Mouse (Mus musculus) neural tube, embryonic 11.5 days (tissue): ENCODE results near the gene Isca2. TPM values are rescaled to one million over a fixed set of nuclear protein-coding genes. Genes with fewer than 3 reads are reported as not detected.
A peak's percentile ranks its signal among the peaks of the same experiment; 100 is the strongest.

Source experiments
- ATAC-seq: fragments of 200-750 bp; cut with Nextera tagmentation; 2 replicates; pipeline ENCODE4 v1.8.0; 2017; ENCODE audit warnings: moderate number of reproducible peaks, mild to moderate bottlenecking, moderate TSS enrichment, moderate library complexity; ENCODE audit not compliant: insufficient read depth, low FRiP score, low TSS enrichment
- DNase-seq: peaks from one replicate; pipeline ENCODE4 v3.0.0-alpha.2; 2015; ENCODE audit warnings: low spot score
- H3K27ac ChIP-seq: fragments of 300-500 bp; sonication (generic); 2 replicates; pipeline ENCODE4 v1.5.1; 2014; ENCODE audit warnings: low read depth, mild to moderate bottlenecking, low read length
- H3K27me3 ChIP-seq: fragments of 300-500 bp; sonication (generic); 2 replicates; pipeline ENCODE4 v1.6.1; 2014; ENCODE audit warnings: mild to moderate bottlenecking, low read length, mixed read lengths; ENCODE audit not compliant: control insufficient read depth, insufficient read depth
- H3K36me3 ChIP-seq: fragments of 300-500 bp; sonication (generic); 2 replicates; pipeline ENCODE4 v1.6.1; 2014; ENCODE audit warnings: mild to moderate bottlenecking, low read length, moderate library complexity, mixed read lengths; ENCODE audit not compliant: control insufficient read depth, insufficient read depth
- H3K4me1 ChIP-seq: fragments of 300-500 bp; sonication (generic); 2 replicates; pipeline ENCODE4 v1.6.1; 2014; ENCODE audit warnings: low read length, mixed read lengths; ENCODE audit not compliant: control insufficient read depth, insufficient read depth
- H3K4me2 ChIP-seq: fragments of 300-500 bp; sonication (generic); 2 replicates; pipeline ENCODE4 v1.6.1; 2014; ENCODE audit warnings: low read depth, mild to moderate bottlenecking, moderate library complexity
- H3K4me3 ChIP-seq: fragments of 300-500 bp; sonication (generic); 2 replicates; pipeline ENCODE4 v1.5.1; 2014; ENCODE audit warnings: low read depth, low read length
- H3K9ac ChIP-seq: fragments of 300-500 bp; sonication (generic); 2 replicates; pipeline ENCODE4 v1.6.1; 2014; ENCODE audit warnings: mild to moderate bottlenecking, low read length
- H3K9me3 ChIP-seq: fragments of 300-500 bp; sonication (generic); 2 replicates; pipeline ENCODE4 v1.6.1; 2016; ENCODE audit warnings: low read length; ENCODE audit not compliant: control insufficient read depth
- WGBS: fragments of 180-500 bp; shearing (Covaris S2); extraction: QIAGEN DNeasy Blood & Tissue Kit; methylation state at CpG from one replicate; pipeline ENCODE4 v1.1.7; 2014; 5-methylcytosine and 5-hydroxymethylcytosine counted together
- polyA plus RNA-seq: library from polyadenylated mRNA; unstranded; fragments of >200 nt; fragmentation: Nextera tagmentation; extraction: Ambion mirVana; gene quantifications from 2 replicates; pipeline ENCODE4 v1.2.1, GENCODE M21; 2014

Isca2 gene
- 146 and 156 TPM in 2 replicates for polyA plus RNA-seq

DNA sequence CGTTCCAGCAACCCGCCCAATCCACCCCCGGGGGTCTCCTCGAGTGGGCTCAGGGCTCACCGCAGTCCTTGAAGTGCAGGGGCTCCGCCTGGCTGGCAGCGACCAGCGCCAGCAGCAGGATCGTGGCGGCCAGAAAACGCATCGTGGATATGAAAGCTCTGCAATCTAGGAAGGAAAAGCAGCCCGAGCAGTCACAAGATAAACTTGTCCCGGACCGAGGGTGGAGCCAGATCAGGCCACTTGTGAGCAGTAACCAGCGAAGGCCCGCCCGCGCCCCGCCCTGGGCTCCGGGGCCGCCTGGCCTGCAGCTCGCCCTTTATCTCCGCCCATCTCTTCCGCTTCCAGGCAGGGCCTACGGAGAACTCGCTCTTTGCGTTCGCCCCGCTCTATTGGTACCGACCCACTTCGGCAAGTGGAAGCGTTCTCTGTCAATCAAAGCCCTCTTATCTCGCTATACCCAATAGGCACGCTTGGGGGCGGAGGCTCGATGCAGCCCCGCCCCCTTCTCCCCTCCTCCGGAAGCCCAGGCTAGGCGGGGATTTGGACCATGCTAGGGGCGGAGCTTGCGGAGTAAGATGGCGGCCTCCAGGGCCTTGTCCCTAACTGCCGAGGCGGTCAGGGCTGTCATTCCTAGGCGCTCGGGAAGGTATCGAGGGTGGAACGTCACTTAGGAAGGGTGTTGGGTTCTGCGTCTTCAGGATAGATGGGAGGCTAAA, at the start of gene Isca2, which contains the start of gene Npc2:
Isca2 (plus strand) TSS at position 526 of the 716 bp plus-strand sequence.
Npc2 (minus strand) TSS at position 427 of the 716 bp plus-strand sequence.
- ATAC-seq = peak; percentile 98
- H3K27me3 ChIP-seq = no peaks in the 10 kb centered on the region
- H3K4me2 ChIP-seq = peak within 1 kb of the TSS; percentile 79
- H3K36me3 ChIP-seq = peaks cover 3% of the 10 kb centered on the region
- H3K27ac ChIP-seq = peak within 1 kb of the TSS; percentile 84
- H3K9me3 ChIP-seq = no peaks in the 10 kb centered on the region
- under 1% methylated on average over 46 of the region's 50 CpGs for WGBS
- peak within 1 kb of the TSS; percentile 85 for H3K9ac ChIP-seq
- H3K4me3 ChIP-seq = peak within 1 kb of the TSS; percentile 78
- peaks cover 17% of the 10 kb centered on the region for H3K4me1 ChIP-seq
- peak; percentile 99 for DNase-seq

DNA sequence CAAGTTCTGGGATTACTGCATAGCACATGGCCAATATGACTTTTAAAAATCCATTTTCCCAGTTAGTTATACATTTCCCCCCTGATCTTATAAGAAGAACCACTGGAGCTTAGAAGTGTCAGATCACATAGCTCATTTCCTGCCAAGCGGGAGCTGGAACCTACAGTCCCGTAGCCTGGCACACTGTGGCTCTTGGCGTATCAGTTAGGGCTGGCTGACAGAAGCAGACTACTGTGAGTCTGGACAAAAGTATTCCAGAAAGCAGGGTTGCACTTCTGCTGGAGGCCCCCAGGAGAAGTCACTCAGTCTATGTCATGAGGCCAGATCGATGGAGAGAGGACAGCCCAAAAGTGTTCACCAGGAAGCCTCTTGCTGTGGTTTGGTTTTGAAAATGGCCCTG, 46.7 kb upstream of the Isca2 start:
- 96% methylated on average over 4 of the region's 4 CpGs for WGBS
- H3K9ac ChIP-seq = no peak overlapping the region
- DNase-seq (no peak), ATAC-seq (no peak)
- H3K9me3 ChIP-seq = no peaks in the 10 kb centered on the region
- H3K4me1 ChIP-seq = no peaks in the 10 kb centered on the region
- no peak overlapping the region for H3K4me2 ChIP-seq
- H3K27ac ChIP-seq = no peak overlapping the region
- no peaks in the 10 kb centered on the region for H3K36me3 ChIP-seq
- no peaks in the 10 kb centered on the region for H3K27me3 ChIP-seq
- H3K4me3 ChIP-seq = no peak overlapping the region

DNA sequence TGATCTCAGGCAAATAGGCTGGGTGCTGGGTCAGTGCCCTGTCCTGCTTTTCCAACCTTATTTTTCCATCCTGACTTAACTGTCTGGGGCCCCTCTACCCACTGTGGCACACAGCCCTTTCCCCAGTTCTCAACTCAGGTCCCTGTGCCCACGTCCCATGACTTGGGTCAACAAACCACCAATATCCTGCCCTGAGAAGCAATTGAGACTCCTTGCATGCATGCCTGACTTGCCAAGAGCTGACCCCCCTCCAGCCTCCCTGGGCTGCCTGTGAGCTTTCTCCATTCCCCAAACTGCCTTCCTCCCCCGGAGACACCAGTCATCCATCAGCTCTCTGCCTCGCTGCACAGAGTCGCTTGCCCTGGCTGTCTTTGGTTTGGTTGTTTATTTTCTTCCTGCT, 46.1 kb upstream of the Isca2 start:
- H3K9me3 ChIP-seq = no peaks in the 10 kb centered on the region
- no peaks in the 10 kb centered on the region for H3K4me1 ChIP-seq
- H3K4me2 ChIP-seq = no peak overlapping the region
- no peaks in the 10 kb centered on the region for H3K27me3 ChIP-seq
- H3K9ac ChIP-seq = no peak overlapping the region
- H3K36me3 ChIP-seq = no peaks in the 10 kb centered on the region
- WGBS = 53% methylated on average over 4 of the region's 4 CpGs
- H3K4me3 ChIP-seq = no peak overlapping the region
- no peak for DNase-seq
- H3K27ac ChIP-seq = no peak overlapping the region
- ATAC-seq = no peak

DNA sequence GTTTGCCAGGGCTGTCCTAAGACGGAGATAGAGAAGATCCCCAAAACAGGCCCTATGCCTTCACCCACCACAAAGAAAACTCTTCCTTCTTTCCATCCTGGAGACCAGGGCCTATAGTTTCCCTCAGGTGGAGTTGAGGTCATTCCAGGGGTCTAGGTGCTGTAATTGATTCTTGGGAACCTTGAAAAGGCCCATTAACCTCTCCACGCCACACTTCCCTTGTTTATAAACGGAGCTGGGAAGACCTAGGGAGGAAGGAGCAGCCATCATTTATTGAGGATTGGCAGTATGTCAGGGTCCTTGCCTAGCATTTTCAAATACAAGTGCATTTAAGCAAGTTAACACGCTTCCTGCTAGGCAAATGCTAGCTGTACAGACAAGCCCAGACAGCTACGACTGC, 45.6 kb upstream of the Isca2 start:
- ATAC-seq (no peak), DNase-seq (no peak)
- Histone ChIP-seq H3K36me3 (no peaks in the 10 kb centered on the region), H3K9me3 (no peaks in the 10 kb centered on the region), H3K4me1 (no peaks in the 10 kb centered on the region), H3K27me3 (no peaks in the 10 kb centered on the region), H3K27ac (no peak overlapping the region), H3K9ac (no peak overlapping the region), H3K4me3 (no peak overlapping the region), H3K4me2 (no peak overlapping the region)
- WGBS = 75% methylated on average over 5 of the region's 5 CpGs

DNA sequence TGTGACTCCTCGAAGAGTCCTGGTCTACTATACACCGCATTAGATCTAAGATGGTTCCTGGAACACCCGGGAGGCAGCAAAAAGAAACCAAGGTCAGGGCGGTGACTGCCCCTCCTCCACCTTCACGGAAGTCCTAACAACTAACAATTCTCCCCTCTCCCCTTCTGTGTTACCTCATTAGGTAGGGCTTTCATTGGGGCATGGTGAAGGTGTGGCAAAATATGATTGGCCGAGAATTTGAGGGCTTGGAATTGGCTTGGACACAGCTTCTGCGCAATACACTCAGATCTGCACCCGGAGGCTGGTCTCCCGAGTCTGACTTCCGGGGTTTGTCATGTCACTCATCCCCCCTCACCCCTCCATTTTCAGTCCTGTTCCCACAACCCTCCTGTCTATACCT, 44.6 kb upstream of the Isca2 start:
- H3K4me1 ChIP-seq = no peaks in the 10 kb centered on the region
- H3K4me3 ChIP-seq = no peak overlapping the region
- H3K9me3 ChIP-seq = no peaks in the 10 kb centered on the region
- no peaks in the 10 kb centered on the region for H3K36me3 ChIP-seq
- DNase-seq = no peak
- H3K9ac ChIP-seq = no peak overlapping the region
- WGBS = 97% methylated on average over 10 of the region's 10 CpGs
- H3K27ac ChIP-seq = no peak overlapping the region
- H3K27me3 ChIP-seq = no peaks in the 10 kb centered on the region
- no peak for ATAC-seq
- no peak overlapping the region for H3K4me2 ChIP-seq

DNA sequence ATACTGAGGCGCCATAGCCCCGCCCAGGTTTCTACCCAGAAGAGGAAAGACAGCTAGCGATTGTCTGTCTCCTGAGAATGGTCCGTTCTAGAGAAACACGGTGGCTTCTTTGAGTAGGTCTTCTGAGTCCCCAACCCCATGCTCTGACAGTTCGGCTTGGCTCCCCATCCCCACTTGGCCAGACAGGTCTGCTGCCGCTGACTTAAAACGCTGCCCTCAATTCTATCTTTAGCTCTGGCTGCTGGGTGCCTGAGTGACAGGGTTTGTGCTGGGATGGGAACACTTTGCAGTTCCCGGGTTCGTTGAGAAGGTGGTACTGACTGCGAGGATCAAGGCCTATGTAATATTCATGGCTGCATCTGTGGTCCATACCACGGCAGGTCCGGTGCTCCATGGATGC, 39.7 kb upstream of the Isca2 start:
- ATAC-seq = no peak
- 72% methylated on average over 13 of the region's 13 CpGs for WGBS
- no peak overlapping the region for H3K4me3 ChIP-seq
- no peaks in the 10 kb centered on the region for H3K4me1 ChIP-seq
- H3K4me2 ChIP-seq = no peak overlapping the region
- no peaks in the 10 kb centered on the region for H3K27me3 ChIP-seq
- DNase-seq = no peak
- no peak overlapping the region for H3K27ac ChIP-seq
- H3K9me3 ChIP-seq = no peaks in the 10 kb centered on the region
- no peaks in the 10 kb centered on the region for H3K36me3 ChIP-seq
- no peak overlapping the region for H3K9ac ChIP-seq

DNA sequence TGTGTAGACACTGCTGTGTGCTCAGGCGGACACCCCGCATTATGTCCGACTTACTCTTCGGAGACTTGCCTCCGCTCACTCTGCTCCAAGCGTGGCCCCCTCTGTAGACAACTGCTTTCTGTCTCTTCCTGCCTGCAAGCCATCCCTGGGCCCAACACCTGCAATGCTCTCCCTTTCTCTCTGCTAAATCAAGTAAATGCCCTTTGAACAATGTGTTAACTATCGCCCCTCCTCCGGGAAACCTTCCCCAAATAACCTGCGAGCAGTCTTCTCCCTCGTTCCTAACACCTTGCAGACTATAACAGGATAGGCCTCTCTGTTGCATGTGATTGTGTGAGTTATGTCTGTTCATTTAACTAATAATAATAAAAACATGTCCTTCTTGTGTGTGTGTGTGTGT, 29.6 kb upstream of the Isca2 start:
- Histone ChIP-seq H3K4me1 (no peaks in the 10 kb centered on the region), H3K27ac (no peak overlapping the region), H3K9ac (no peak overlapping the region), H3K27me3 (no peaks in the 10 kb centered on the region), H3K4me2 (no peak overlapping the region), H3K9me3 (no peaks in the 10 kb centered on the region), H3K4me3 (no peak overlapping the region), H3K36me3 (no peaks in the 10 kb centered on the region)
- ATAC-seq = no peak
- WGBS = 81% methylated on average over 10 of the region's 10 CpGs
- no peak for DNase-seq

DNA sequence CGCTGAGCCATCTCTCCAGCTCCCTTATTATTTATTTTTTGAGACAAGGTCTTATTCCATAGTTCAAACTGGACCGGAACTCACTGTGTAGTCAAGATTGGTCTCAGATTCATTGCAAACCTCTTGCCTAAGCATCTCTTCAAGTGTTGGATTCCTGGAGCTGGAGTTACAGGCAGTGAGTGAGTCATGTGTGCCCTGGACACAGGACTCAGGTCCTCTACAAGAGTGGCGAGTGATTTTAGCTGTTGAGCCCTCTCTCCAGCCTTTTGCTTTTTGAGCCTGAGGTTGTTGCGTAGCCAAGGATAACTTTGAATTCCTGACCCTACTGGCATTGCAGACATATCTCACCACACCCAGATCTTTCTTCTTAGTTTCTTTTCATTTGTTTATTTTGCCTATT, 27.4 kb upstream of the Isca2 start:
- no peak for ATAC-seq
- H3K36me3 ChIP-seq = no peaks in the 10 kb centered on the region
- H3K9me3 ChIP-seq = no peaks in the 10 kb centered on the region
- WGBS = 76% methylated on average over 4 of the region's 4 CpGs
- no peak overlapping the region for H3K4me3 ChIP-seq
- H3K4me2 ChIP-seq = no peak overlapping the region
- H3K9ac ChIP-seq = no peak overlapping the region
- no peak for DNase-seq
- no peaks in the 10 kb centered on the region for H3K4me1 ChIP-seq
- no peak overlapping the region for H3K27ac ChIP-seq
- H3K27me3 ChIP-seq = no peaks in the 10 kb centered on the region

DNA sequence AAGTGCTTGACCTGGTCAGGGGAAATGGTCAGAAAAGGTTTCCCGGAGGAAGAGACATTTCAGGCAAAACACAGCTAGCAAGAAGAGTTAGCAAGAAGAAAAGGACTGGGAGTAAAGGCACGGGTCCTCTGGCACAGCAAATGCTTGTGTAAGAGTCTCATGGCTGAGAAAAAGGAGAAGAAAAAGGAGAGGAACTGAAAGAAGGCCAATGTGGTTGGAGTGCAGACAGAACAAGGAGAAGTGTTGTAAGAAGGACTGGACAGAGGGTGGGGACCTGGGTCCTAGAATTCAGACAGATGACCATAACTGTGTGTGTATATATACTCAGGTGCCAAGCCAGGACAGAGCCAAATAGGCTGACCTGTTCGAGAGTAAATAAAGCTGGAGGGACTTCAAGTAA, 24.9 kb upstream of the Isca2 start:
- DNase-seq (no peak), ATAC-seq (no peak)
- H3K27ac ChIP-seq = no peak overlapping the region
- H3K9ac ChIP-seq = no peak overlapping the region
- no peaks in the 10 kb centered on the region for H3K9me3 ChIP-seq
- peaks cover 8% of the 10 kb centered on the region; the same call in 1 of the 2 replicates for H3K4me1 ChIP-seq
- 74% methylated on average over 3 of the region's 3 CpGs for WGBS
- no peaks in the 10 kb centered on the region for H3K27me3 ChIP-seq
- H3K36me3 ChIP-seq = no peaks in the 10 kb centered on the region
- H3K4me2 ChIP-seq = no peak overlapping the region
- H3K4me3 ChIP-seq = no peak overlapping the region
